Mouse (Mus musculus) cortical plate, adult 2 months (tissue): Measurements from ENCODE around the gene Ctnnd2.

ENCODE experiments used
- CTCF ChIP-seq: fragments of 200-500 bp; IDR thresholded peaks from 2 replicates; pipeline ENCODE4 v1.5.1; 2011; ENCODE audit warnings: mild to moderate bottlenecking, control low read depth, low read length; ENCODE audit not compliant: insufficient read depth; ENCODE audit errors: extremely low read depth
- POLR2A ChIP-seq: fragments of 200-500 bp; IDR thresholded peaks from 2 replicates; pipeline ENCODE4 v1.6.1; 2011; ENCODE audit warnings: mild to moderate bottlenecking, low read length, control low read depth; ENCODE audit not compliant: insufficient read depth; ENCODE audit errors: extremely low read depth

- TF ChIP-seq POLR2A (no peak), CTCF (no peak)
Measured at GRCm38 (mm10) chr15:30649964-30650363, 477.6 kb downstream of the Ctnnd2 start.
